Mouse (Mus musculus) right cerebral cortex, postnatal 4 days (tissue): ENCODE measurements around the gene AC129217.1.

Experiments
- DNase-seq: peaks from one replicate; pipeline ENCODE4 v3.0.0-alpha.2; 2022

The AC129217.1 gene

GRCm38 (mm10) chr19:8871267-8872186 is 42.0 kb downstream of the AC129217.1 start, which contains the start of gene Ubxn1:
Gene Ubxn1 (plus strand): TSS chr19:8871496.
- peak; percentile 92 for DNase-seq

DNA sequence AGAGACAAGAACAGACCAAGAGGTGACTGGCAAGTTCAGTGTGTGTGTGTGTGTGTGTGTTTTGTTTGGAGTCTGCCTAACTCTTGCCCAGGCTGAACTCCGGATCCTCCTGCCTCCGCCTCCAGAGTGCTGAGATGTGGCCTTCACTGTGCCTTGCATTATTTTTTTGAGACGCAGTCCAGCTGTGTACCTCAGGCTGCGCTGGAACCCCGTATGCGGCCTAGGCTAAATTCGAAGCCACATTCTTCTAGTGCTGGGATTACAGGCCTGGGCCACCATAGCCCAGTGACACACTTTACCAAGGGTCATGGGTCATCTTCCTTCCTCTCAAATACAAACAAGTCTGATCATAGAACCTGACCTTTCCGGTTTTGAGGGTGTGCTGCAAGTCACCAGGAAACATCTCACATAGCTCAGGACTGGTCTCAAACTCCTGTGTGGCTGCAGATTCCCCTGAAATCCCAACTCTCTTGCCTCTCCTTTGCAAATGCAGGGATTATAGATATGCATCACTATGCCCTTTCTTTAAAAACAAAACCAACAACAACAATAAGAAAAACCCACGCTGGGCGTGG is 42.8 kb downstream of the AC129217.1 start:
- DNase-seq = no peak

DNA sequence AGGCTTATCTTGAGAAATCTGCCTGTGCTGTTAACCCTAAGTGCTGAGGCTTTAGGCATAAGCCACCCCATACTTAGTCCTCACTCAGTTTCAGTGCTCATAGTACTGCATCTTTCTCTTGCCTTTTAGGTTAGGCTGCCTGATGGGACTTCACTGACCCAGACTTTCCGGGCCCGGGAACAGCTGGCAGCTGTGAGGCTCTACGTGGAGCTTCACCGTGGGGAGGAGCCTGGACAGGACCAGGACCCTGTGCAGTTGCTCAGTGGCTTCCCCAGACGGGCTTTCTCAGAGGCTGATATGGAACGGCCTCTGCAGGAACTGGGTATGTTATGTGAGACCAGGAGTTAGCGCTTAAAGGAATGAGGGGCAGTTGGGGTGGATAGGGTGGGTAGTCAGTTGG is 45.5 kb downstream of the AC129217.1 start:
- no peak for DNase-seq

DNA sequence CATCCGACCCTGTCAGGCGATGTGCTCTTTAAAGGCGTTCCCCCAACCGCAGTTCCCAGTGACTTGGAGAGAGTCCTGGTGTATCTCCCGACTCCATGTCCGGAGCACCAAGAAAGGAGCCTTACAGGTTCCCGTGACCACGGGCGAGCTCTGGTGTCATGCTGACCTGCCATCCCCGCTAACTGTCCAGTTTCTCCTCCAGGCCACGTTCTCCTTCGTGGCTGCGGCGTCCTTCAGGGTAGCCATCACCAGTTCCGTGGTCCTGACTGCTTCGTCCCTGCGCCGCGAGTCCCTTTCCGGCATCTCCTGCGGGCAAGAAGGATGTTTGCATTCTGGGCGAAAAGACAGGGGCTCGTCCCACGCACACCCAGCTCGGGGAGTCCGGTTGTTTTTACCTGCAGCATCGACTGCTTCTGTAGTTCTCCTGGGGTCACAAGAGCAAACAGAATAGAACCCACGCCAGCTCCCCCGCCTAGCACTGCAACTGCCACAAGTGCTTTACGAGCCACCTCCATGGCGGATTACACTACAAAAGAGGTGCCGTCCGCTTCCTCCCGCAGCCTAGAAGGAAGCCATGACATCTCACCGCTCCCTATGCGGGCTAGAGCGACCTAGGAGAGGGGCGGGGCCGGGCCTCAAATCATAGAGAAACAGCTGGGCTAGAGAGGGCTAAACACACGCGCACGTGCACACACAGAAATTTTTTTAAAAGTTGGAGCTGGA is 50.9 kb downstream of the AC129217.1 start, which contains the start of gene Uqcc3:
Gene Uqcc3, minus strand, starts transcription at position 613 of the 723 bp plus-strand sequence.
- DNase-seq = peak; percentile 81

- DNase-seq = no peak
Observed at GRCm38 (mm10) chr19:8881034-8881392, 51.4 kb downstream of the AC129217.1 start.

GRCm38 (mm10) chr19:8883616-8884015 is 54.0 kb downstream of the AC129217.1 start, which contains the start of the genes Lbhd1 and Gm49403:
Gene Lbhd1 (plus strand): TSS chr19:8883732.
Gene Gm49403 (plus strand): TSS chr19:8883930.
- DNase-seq = no peak

GRCm38 (mm10) chr19:8886916-8887584 is 57.5 kb downstream of the AC129217.1 start:
- DNase-seq = no peak

DNA sequence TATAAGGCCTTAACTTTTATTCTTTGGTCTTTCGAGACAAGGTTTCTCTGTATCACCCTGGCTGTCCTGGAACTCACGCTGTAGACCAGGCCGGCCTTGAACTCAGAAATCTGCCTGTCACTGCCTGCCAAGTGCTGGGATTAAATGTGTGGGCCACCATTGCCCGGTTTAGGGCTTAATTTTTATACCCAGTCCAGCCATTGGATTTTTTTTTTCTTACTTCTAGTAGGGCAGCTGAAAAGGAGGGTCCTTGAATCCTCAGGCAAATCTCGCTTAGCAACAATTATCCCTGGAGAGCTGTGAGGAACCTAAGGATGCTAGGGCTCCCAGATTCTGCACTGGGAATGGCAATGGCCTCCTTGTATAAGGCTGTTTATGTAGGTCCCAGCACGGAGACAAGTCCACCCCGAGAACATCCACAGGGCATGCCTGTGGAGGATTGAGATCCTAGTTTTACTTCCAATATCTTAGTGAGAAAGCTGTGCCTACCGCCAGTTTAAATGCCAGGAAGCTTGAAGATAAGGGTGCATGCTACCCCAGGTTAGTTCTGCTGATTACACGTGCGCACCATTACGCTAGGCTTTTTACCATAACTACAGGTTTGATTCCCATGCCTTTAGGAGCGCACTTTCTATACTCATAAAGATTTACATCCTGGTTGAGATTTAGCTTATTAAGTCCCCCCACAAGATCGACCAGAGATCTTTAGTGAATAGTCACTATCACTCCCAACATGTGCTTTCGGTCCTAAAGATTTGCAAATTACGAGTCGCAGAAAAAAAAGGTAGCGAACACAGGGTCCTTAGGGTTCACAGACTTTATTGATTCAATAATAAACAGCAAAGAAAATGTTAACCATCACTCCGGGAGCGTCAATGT is 58.3 kb downstream of the AC129217.1 start:
- no peak for DNase-seq

- DNase-seq = peak; percentile 93
Observed at GRCm38 (mm10) chr19:8888511-8889385, 59.2 kb downstream of the AC129217.1 start, which contains the start of the genes 1810009A15Rik and Gm49416. Gene 1810009A15Rik (plus strand): TSS chr19:8888853. Gene Gm49416 (plus strand): TSS chr19:8888926.
